Comparison of ENCODE assay signal across 17 mouse cellular contexts in genomic region chr1:164079091-164079490, GRCm38 (mm10). TPM values are rescaled to one million over a fixed set of nuclear protein-coding genes. Genes with fewer than 3 reads are reported as not detected.
"Had no signal": no experiment of that assay in that cellular context is flagged by ENCODE, and none has a peak within 500 bp of the region (broad histone marks: within the 10 kb centered on the region; RNA-seq: fewer than 3 reads in every experiment).

No protein-coding gene starts in this region.

- H3K4me3 ChIP-seq: layer of hippocampus, adult 2 months; limb, embryonic 12.5 days; midbrain, embryonic 10.5 days; myocyte; neural tube, embryonic 12.5 days; stomach, embryonic 15.5 days had no signal

- H3K9me3 ChIP-seq: limb, embryonic 12.5 days; midbrain, embryonic 10.5 days; neural tube, embryonic 12.5 days; stomach, embryonic 15.5 days had no signal

- H3K36me3 ChIP-seq: limb, embryonic 12.5 days; midbrain, embryonic 10.5 days; neural tube, embryonic 12.5 days; stomach, embryonic 15.5 days had no signal

- H3K9ac ChIP-seq: limb, embryonic 12.5 days; liver, embryonic 14.5 days; neural tube, embryonic 12.5 days; stomach, embryonic 15.5 days had no signal

- DNase-seq: kidney, adult 11 months; kidney, adult 9 months; kidney, postnatal 10 days; kidney, postnatal 4 days; liver; lung, adult 18-20 months; midbrain, embryonic 14.5 days had no signal

- H3K4me2 ChIP-seq: limb, embryonic 12.5 days; neural tube, embryonic 12.5 days; stomach, embryonic 15.5 days had no signal

- H3K4me1 ChIP-seq: limb, embryonic 12.5 days; midbrain, embryonic 10.5 days; neural tube, embryonic 12.5 days; stomach, embryonic 15.5 days had no signal

- H3K27me3 ChIP-seq: limb, embryonic 12.5 days; neural tube, embryonic 12.5 days; stomach, embryonic 15.5 days had no signal

- H3K27ac ChIP-seq: layer of hippocampus, adult 2 months; limb, embryonic 12.5 days; liver, embryonic 14.5 days; midbrain, embryonic 10.5 days; neural tube, embryonic 12.5 days; stomach, embryonic 15.5 days had no signal

RNA-seq across cellular contexts. Expression of gene Sell, which starts 17.3 kb away (rescaled TPM):
- total RNA-seq: left cerebral cortex, postnatal 36 days had no signal
- polyA plus RNA-seq: limb, embryonic 12.5 days; midbrain, embryonic 10.5 days; myocyte had no signal

RNA-seq across cellular contexts. Expression of gene Sele, which starts 31.1 kb away (rescaled TPM):
- total RNA-seq: layer of hippocampus, adult 2 months; layer of hippocampus, postnatal 10 days had no signal
- polyA plus RNA-seq: lung, embryonic 16.5 days; midbrain, embryonic 10.5 days; midbrain, embryonic 14.5 days; myocyte; neural tube, embryonic 12.5 days; stomach, embryonic 15.5 days had no signal

RNA-seq across cellular contexts. Expression of gene Selp, which starts 36.0 kb away (rescaled TPM):
- total RNA-seq: layer of hippocampus, adult 2 months; left cerebral cortex, postnatal 36 days had no signal
- polyA plus RNA-seq: limb, embryonic 12.5 days; midbrain, embryonic 10.5 days; midbrain, embryonic 14.5 days; neural tube, embryonic 12.5 days had no signal
